Mouse (Mus musculus) myocyte (in vitro differentiated cells): ENCODE data around the gene Cstb.

ENCODE experiments used
- E2F4 ChIP-seq: IDR thresholded peaks from one replicate; pipeline ENCODE4 v1.6.1; 2011; ENCODE audit warnings: mild to moderate bottlenecking, control low read depth, moderate library complexity; ENCODE audit not compliant: insufficient read depth
- MAX ChIP-seq: IDR thresholded peaks from one replicate; pipeline ENCODE4 v1.6.1; 2011; ENCODE audit warnings: low read depth, mild to moderate bottlenecking, control low read depth
- MYOD1 ChIP-seq, 3 experiments: IDR thresholded peaks; one replicate each; pipeline ENCODE4 v1.6.1; 2011; ENCODE audit warnings: control low read depth in 2 of 3, low read depth in 2 of 3, mild to moderate bottlenecking in 2 of 3, moderate library complexity in 1 of 3; ENCODE audit not compliant: insufficient read length in 2 of 3, control insufficient read depth in 1 of 3
- MYOG ChIP-seq, 3 experiments: IDR thresholded peaks; one replicate each; pipeline ENCODE4 v1.6.1; 2011; ENCODE audit warnings: control low read depth in 2 of 3, low read depth in 2 of 3, mild to moderate bottlenecking in 2 of 3; ENCODE audit not compliant: insufficient read length in 2 of 3, control insufficient read depth in 1 of 3, insufficient read depth in 1 of 3
- POLR2A ChIP-seq: IDR thresholded peaks from one replicate; pipeline ENCODE4 v1.6.1; 2011; ENCODE audit warnings: low read depth, mild to moderate bottlenecking, control low read depth, moderate library complexity; ENCODE audit not compliant: insufficient read length
- POLR2AphosphoS2 ChIP-seq: IDR thresholded peaks from one replicate; pipeline ENCODE4 v1.6.1; 2011; ENCODE audit warnings: low read depth, control low read depth; ENCODE audit not compliant: insufficient read length
- USF1 ChIP-seq: IDR thresholded peaks from one replicate; pipeline ENCODE4 v1.6.1; 2011; ENCODE audit warnings: low read depth, mild to moderate bottlenecking, control low read depth, moderate library complexity

- TF ChIP-seq POLR2A (no peak), MAX (no peak), POLR2AphosphoS2 (no peak), MYOD1 (IDR thresholded peaks at IDR 0.05; ENCODE audit: control insufficient read depth in 1 of 3, insufficient read length in 2 of 3, low read depth in 2 of 3) (no peak), E2F4 (no peak), MYOG (IDR thresholded peaks at IDR 0.05; ENCODE audit: control insufficient read depth in 1 of 3, insufficient read depth in 1 of 3, insufficient read length in 2 of 3, low read depth in 2 of 3) (no peak), USF1 (no peak)
Observed at GRCm38 (mm10) chr10:78440812-78441211, 15.3 kb downstream of the Cstb start.
